Mouse (Mus musculus) adrenal gland, adult 18-20 months (tissue): ENCODE results near the gene Icosl. TPM values are rescaled to one million over a fixed set of nuclear protein-coding genes. Genes with fewer than 3 reads are reported as not detected.
"Not testable (repeated sequence)": the region's sequence is repeated elsewhere in the genome, so short reads cannot be mapped to it uniquely, and the experiment has no call there.

Experiments used
- DNase-seq, 2 experiments: peaks; one replicate each; pipeline ENCODE4 v3.0.0; 2021 to 2022; ENCODE audit warnings: low spot score in 2 of 2
- total RNA-seq, 2 experiments: library from RNA; stranded (reverse); gene quantifications; 1 replicate in 1 of 2; 2 replicates in 1 of 2; pipeline ENCODE4 v1.2.3; 2021

Icosl gene
- total RNA-seq, 2 experiments from 2014 or later, result 13.2 to 18.2 TPM

GRCm38 (mm10) chr10:78068541-78068940, 561 bp upstream of the Icosl start:
- DNase-seq, result no peak

- DNase-seq, result no peak
These were observed 5.0 kb downstream of the Icosl start for GRCm38 (mm10) chr10:78074151-78074550.

DNA sequence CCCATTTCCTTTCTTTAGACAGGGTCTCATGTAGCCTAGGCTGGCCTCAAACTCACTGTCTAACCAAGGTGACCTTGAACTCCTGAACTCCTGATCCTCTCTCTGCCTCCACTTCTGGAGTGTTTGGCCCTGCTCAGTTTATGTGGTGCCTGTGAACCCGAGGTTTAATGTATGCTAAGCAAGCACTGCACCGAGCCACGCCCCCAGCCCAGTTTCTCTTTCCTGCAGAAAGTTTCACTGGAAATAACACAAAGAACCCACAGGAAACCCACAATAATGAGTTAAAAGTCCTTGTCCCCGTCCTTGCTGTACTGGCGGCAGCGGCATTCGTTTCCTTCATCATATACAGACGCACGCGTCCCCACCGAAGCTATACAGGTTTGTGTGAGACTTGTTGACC, 5.9 kb downstream of the Icosl start:
- no peak for DNase-seq

DNA sequence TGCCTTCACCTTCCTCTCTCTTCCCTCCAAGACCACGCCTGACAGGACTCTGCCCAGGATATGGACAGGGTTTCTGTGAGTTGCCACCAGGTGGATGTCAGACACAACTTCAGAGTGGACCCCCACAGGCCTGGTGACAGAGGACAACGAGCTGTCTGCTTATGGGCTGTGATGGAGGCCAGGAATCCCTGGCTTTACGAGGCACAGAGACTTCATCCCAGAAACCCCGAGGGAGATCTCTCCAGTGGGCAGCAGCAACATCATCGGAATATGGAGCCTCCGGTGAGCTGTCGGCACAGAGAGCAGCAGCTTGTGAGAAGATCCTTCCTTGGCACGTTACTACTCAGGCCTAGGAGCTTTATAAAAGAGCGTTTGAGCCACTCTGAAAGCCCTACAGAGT, 8.8 kb downstream of the Icosl start:
- no peak for DNase-seq

DNA sequence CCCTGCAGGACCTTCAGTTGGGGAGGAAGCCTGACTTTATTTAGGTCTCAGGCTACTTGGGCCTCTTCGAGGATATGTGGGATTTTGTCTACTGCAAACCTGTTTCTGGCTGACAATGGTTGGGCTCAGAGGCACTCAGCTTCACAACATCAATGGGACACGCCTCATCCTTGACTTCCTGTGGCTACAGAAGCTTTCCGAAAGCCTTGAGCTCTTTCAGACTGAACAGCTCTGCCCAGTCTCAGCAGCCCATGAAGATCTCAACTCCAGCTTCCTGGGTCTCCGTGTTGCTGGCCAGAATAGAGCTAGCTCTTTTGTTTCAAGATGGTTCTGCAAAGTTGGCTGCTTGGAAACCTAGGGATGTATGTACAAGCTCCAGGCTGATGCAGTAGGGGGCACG, 9.2 kb downstream of the Icosl start:
- DNase-seq, result no peak

DNA sequence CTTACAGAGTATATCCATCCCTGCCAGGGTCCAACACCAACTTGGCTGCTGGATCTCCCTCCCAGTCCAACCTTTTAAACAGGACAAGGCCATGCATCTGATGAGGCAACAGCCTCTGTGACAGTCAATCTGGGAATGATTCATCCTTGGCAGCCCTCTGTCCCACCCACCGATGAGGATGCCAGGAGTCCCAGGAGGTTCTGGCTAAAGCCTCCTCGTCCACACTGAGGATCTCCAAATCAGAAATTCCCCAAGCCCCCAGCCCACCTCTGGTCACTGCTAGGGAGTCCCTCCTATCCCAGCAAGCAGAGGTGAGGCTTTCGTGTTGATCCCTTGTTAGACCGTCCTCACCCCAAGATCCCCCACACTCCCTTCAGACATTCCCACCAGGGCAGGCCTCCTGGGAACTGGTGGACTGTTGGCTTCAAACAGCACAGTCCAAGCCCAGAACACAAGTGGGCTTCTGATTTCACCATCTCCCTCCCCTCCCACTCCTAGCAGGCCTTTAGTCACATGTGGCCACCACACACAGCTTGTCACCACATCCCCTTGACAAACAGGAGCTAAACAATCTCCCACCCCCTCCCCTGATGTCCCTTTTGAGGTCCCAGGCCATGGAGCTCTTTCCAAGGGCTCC, 11.0 kb downstream of the Icosl start:
- DNase-seq, result peak; percentile 44 to 52

DNA sequence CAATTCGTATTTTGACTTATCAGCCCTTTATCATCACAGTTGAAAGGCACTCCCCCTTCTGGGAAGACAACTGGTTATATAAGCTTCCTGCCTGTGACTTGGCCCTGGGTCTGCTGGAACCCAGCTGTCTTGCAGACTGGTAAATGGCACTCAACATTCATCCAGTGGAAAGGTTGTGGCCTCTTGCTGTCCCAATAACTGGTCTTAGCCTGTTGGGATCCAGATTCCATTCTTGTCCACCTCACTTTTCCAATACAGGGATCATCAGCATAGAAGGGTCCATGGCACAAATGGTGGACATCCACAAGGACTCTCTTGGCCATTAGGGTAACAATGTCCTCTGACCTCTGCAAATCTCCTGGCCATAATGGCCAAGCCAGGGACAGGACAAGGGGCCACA, 15.0 kb downstream of the Icosl start:
- DNase-seq, result no peak

- DNase-seq, result no peak
These were observed 16.6 kb downstream of the Icosl start for GRCm38 (mm10) chr10:78085711-78086110.

DNA sequence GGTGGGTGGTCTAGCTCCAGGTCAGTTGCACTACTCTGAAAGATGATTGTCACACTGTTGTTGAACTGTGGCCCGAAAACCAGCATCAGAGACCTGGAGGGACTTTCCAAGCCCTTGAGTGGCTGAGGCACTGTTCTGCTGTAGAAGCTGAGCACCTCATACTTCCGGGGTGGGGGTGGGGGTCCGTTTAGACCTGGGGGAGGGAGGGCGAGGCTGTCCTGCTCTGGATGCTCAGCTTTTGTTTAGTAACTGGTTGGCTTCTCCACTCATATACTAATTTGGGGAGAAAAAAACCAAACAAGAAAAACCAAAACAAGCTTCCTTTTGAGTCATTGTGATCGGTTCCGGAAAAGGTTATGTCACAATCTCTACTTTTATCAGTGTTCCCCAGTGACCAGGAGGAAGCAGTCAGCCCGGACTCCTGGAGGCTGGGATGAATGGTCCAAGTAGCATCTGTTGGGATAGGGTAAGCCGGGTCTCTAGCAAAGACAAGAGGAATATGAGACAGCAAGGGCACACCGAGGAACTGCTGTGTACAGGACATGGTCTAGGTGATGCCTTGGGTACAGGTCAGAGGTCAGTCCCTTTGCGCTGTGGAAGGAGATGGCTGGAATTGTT, 17.5 kb downstream of the Icosl start:
- no peak for DNase-seq

DNA sequence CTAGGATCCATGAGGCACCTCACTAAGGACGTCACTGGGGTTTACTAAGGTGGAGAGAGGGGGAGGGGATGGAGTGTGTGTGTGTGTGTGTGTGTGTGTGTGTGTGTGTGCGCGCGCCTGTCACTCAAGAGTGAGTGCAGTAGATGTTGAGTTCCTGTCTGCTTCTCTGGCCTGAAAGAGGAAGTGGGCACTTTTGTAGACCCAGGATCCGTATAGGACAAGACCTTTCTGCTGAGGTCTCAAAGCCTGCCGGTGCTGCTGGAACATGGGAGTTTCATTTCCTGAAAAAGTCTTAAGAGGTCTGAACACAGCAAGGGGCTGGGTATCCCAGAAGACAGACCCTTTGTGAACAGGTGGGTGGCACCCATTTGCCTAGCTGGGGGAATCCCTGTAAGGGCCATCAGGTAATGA, 18.0 kb downstream of the Icosl start:
- DNase-seq, result no peak

DNA sequence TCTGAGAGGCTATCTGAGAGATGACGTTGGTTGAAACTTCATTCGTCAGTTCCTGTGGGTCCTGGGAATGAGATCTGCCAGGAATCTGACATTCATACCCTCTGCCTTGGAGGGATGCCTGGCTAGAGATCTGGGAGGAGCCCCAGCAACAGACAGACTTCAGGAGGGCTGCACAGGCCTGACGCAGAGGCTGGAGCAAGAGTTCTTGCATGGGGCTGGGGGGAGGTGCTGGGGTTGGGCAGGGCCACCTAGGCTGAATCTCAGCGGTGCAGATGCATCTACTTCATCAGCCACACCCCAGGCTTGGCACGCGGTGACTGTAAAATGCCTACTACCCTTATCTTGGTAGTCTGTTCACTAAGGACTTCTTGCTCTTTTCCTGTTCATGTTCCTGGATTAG, 21.1 kb downstream of the Icosl start:
- no peak for DNase-seq

DNA sequence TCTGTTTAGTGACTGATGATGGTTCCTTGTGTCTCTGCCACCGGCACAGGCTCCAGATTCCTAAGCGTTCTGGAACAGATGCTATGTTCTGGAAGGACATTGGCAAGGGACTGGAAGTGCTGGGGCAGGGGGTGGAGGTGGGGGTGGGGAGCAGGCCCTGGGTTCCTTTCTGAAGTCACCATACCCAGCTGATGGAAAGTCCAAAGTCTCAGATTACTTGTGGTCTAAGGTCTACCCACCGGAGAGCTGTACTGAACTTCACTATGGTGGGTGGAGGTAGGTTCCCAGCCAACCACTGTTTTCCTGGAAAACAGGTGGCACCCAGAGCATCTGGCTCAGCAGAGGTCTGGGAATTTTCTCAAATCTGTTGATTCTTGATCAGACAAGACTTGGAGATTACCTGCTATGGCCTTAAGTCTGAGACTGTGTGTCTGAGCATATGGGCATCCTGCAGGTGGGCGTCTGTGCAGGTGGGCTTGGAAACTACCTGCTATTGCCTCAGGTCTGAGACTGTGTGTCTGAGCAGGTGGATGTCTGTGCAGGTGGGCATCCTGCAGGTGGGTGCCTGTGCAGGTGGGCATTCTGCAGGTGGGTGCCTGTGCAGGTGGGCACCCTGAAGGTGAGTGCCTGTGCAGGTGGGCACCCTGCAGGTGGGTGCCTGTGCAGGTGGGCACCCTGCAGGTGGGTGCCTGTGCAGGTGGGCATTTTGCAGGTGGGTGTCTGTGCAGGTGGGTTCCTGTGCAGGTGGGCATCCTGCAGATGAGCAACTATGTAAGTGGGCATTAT, 21.8 kb downstream of the Icosl start:
- no peak for DNase-seq

DNA sequence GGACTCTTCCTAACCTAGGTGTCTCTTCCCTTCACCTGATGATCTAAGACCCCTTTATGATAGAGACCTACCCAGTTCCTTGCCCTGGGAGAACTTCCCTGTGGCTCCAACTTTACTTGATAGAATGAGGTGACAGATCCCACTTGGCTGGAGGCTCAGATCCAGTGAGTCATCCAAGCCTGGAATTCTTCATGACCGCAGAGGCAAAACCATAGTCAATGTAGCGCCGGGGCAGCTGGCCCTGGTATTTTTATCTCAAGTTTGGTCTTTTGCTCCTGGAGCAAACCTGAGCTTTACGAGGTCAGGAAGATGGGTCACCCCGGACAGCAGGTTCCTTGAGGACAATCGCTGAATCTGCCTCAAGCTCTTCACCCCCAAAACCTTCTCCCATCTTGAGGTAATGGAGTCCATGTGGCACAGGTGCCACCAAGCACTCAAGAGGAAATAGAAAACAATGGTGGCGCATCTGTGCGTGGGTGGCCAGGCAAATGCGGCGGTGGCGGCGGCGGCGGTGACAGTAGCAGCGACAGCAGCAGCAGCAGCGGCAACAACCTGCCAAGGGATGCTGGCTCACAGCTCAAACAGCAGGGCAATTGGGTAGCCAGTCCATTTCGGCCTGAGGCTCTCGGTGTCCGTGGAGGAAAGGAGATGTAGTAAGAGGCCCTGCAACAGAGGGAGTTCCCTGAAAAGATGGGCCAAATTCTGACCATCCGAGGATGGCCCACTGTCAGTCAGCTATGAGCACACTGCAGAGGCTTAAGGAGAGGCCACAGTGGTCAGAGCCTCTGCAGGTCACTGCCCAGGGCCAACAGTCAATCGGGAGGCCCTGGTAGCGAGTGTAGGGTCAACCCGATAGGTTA, 23.0 kb downstream of the Icosl start:
- DNase-seq, result no peak

GRCm38 (mm10) chr10:78092725-78093029, 23.6 kb downstream of the Icosl start:
- DNase-seq, result no peak

DNA sequence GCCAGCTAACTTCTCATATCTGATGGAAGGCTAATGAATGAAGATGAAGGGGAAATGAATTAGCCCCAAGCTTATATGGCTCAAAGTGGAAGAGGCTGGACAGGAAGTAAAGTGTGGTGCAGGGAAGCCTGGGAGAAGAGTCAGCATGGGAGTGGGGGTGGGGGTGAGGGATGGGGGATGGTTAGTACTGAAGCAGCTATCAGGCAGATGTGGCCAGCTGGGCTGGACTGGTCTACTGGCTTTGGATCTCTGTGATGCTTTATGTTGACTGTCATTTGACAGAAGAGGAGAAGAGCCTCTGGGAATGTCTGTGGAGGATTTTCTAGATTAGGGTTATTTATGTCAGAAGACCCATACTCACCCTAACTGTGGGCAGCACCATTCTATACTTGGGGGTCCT, 26.1 kb downstream of the Icosl start:
- no peak for DNase-seq

GRCm38 (mm10) chr10:78095954-78096931, 27.1 kb downstream of the Icosl start:
- DNase-seq, result no peak

DNA sequence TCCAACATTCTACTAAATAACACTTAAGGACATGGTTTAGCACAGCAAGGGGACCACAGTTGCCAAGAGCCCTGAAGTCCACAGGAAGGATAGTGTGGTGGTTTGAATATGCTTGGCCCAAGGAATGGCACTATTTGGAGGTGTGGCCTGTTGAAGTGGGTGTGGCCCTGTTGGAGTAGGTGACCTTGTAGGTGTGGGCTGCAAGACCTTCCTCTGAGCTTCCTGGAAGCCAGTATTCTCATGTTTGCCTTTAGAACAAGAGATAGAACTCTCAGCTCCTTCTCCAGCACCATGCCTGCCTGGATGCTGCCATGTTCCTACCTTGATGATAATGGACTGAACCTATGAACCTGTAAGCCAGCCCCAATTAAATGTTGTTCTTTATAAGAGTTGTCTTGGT, 30.8 kb downstream of the Icosl start:
- not testable (repeated sequence) for DNase-seq

- no peak for DNase-seq
These were observed 32.1 kb downstream of the Icosl start for GRCm38 (mm10) chr10:78100989-78101780.
